Mouse (Mus musculus) cerebellum, adult (tissue): Measurements from ENCODE around the gene Creb3l2.

Experiments used
- ATAC-seq: cut with Nextera tagmentation; 2 replicates; pipeline ENCODE4 v1.9.2; 2017; ENCODE audit warnings: mild to moderate bottlenecking, moderate library complexity, mixed read lengths; ENCODE audit not compliant: insufficient number of reproducible peaks, low FRiP score, low TSS enrichment

Creb3l2 gene

GRCm38 (mm10) chr6:37415505-37415904 lies 26.4 kb downstream of the Creb3l2 start:
- ATAC-seq, result no peak

- no peak for ATAC-seq
Observed at GRCm38 (mm10) chr6:37415034-37415433, 26.9 kb downstream of the Creb3l2 start.

DNA sequence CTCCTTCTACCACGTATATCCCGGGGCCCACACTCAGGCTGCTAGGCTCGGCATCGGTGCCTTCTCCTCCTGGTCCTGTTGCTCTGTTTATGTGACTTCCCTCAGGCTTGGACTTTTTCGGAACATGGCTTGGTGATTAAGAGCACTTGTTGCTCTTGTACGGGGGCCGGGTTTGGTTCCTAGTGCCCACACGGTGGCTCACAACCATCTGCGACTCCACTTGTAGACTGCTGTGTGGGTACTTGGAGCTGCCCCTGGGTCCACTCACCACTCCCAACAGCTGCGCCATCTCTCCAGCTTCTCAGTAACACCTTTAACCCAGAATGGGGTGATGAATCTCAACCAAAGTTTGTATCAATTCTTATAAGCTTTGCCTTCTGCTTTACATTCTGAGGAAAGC lies 27.4 kb downstream of the Creb3l2 start:
- ATAC-seq, result no peak

- no peak for ATAC-seq
Observed at GRCm38 (mm10) chr6:37411696-37412095, 30.2 kb downstream of the Creb3l2 start.

- ATAC-seq, result no peak
Observed at GRCm38 (mm10) chr6:37409829-37410228, 32.1 kb downstream of the Creb3l2 start.

DNA sequence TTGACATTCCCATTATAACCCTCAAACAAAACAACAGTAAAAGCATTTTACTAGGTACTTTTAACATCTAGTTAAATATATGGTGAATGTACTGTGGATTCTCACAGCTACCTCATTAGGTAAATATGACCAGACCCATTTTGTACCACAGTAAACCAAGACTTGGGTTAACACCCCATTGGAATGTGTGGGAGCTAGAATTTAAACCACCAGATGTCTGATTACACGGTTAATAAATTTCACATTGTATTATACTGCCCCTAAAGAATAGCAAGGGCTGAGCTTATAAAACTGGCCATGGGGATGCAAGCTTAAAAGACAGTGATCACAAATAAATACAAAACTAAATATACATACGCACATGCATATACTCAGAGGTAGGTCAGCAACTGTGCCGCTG lies 34.1 kb downstream of the Creb3l2 start:
- no peak for ATAC-seq

- no peak for ATAC-seq
Observed at GRCm38 (mm10) chr6:37406903-37407302, 35.0 kb downstream of the Creb3l2 start.

- ATAC-seq, result no peak
Observed at GRCm38 (mm10) chr6:37406018-37406417, 35.9 kb downstream of the Creb3l2 start.

DNA sequence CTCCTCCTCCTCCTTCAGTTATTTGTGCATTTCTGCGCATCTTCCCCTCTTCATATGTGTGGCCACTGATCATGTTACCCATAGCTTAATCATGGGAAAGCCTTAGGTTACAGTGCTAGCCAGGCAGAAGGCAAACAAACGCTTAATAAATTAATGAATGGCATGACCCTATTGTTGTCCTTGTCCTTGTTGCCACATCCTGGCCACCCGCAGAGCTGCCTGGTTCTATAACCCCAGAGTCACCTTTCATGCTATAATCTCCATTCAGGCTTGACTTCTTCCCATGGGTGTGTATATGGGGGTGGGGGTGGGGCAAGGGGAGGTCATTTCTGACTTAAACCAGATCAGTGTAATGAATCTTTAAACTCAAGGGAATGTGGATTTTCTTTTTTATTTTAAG lies 37.6 kb downstream of the Creb3l2 start:
- ATAC-seq, result no peak

GRCm38 (mm10) chr6:37401928-37402327 lies 40.0 kb downstream of the Creb3l2 start:
- no peak for ATAC-seq

- no peak for ATAC-seq
Observed at GRCm38 (mm10) chr6:37400866-37401525, 41.0 kb downstream of the Creb3l2 start.

DNA sequence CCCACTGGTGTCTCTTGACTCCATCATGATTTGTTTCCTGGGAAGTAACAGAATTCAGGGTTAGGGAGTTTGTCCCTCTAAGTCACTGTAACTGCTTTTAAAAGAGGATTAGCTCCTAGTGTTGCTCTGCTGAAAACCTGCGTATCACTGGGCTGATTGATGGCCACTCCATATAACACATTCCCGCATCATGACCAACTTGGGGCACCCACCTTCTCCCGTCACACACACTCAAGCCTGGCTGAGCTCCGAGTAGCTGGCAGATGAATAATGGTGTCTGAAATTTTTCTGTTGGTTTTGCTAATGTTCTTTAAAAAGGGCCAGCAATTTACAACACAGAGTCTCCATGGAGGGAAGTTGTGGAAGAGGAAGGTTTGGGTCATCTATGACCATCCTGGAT lies 41.8 kb downstream of the Creb3l2 start:
- no peak for ATAC-seq

GRCm38 (mm10) chr6:37398943-37399342 lies 43.0 kb downstream of the Creb3l2 start:
- no peak for ATAC-seq

DNA sequence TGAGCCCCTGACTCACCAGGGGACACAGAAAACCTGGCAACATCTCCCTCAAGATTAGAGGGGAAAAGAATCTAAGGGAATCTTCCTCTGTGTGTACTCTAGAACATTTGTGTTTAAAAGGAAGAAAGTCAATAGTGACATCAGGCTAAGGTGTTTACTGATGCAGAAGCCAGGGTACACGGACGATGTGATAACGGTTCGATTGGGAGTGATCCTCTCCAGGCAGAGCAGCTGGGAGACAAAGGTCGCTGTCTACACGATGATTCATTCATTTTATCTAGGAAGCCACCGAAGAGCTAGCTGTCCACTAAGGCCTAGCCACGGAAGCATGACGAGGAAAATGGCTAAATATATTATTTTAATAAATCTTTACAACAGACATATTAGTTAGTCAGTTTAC lies 44.0 kb downstream of the Creb3l2 start:
- no peak for ATAC-seq

GRCm38 (mm10) chr6:37397254-37397653 lies 44.7 kb downstream of the Creb3l2 start:
- no peak for ATAC-seq

DNA sequence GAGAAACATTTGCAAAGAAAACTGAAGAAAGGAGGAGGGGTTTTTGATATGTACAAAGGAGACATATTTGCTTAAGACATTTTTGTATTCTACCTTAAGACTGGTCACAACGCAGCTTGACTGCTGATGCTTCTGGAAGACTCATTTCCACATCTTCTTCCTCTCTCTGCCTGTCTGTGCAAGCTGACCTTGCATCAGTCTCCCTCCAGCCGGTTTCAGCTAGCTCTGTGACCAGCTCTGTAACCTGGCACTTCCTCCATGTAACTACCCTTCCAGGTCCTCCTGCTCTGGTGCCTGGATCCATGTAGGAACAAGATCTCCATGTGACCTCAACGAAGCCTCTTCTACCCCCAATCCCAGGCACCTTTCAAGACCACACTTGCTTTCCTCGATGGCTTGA lies 45.8 kb downstream of the Creb3l2 start:
- no peak for ATAC-seq

DNA sequence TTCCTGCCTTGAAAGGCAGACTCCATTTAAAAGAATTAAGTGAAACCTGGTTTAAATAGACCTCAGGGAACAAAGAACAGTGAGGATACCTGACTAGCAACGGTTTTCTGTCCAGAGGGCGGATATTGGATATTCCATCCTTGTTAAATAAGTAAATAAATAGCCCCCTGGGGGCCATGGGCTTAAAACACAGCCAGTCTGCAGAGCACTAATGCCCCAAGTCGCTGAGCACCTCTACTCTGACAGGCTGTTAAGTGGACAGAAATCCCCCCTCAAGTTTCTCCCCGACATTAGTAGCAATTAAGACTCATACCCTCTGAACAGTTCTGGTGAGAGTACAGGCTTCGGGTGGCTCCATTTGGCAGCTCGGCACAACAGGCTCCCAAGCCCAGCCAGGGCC lies 48.7 kb downstream of the Creb3l2 start:
- ATAC-seq, result no peak

DNA sequence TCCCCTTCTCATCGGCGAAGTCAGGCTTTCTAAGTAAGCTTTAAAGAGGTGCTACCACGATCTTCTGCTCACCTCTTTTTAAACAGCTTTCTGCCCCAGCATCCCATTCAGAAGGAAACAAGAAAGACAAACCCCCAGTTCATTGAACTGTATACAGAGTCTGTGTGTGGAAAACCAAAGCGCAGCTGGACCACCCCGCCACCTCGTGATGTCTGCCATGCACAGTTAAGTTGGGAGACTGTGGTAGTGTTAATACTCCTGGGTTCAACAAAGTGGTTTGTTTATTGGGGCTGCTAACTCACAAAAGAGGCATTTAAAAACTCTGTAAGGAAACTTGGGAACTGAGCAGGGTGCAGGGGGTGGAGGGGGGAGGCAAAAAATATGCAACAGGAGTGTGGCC lies 49.7 kb downstream of the Creb3l2 start:
- no peak for ATAC-seq

DNA sequence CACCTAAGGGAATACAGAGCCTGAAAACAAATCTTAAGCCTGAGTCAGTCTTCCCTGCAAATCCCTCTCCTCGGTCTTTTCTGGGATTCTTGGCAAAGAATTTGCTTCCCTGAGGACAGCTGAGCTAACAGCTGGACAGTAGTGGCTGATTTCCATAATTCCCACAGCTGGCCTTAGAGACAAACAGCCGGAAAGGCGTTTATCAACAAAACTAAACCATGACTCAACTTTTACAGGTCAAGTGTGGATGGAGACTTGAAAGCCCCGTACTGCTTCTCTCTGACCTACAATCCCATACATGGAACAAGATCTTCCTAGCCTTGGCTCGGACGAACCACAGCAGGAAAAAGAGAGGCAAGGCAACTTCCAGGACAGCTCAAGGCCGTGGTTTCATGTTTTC lies 50.6 kb downstream of the Creb3l2 start:
- ATAC-seq, result no peak

- ATAC-seq, result no peak
Observed at GRCm38 (mm10) chr6:37388960-37389359, 53.0 kb downstream of the Creb3l2 start.

DNA sequence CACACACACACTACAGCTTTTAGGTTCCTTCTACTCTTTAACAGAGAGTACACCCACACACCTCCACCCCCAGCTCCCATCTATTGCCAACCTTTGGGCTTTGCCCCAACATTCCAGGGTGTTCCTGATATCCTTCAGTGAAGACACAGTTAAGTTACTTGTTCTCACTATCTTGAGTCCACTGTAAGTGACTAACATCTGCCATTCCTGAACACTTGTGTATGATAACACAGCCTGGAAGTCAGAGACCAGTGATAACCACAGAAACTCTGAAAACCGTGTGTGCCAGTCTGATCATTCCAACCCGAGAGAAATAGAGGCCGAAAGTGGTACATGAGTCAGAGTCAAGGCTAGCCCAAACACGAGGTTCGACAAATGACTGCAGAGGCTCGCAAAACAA lies 53.4 kb downstream of the Creb3l2 start:
- no peak for ATAC-seq

- no peak for ATAC-seq
Observed at GRCm38 (mm10) chr6:37387281-37387680, 54.7 kb downstream of the Creb3l2 start.
